Mouse (Mus musculus): ENCODE data around the gene Kcnab1.

DNA sequence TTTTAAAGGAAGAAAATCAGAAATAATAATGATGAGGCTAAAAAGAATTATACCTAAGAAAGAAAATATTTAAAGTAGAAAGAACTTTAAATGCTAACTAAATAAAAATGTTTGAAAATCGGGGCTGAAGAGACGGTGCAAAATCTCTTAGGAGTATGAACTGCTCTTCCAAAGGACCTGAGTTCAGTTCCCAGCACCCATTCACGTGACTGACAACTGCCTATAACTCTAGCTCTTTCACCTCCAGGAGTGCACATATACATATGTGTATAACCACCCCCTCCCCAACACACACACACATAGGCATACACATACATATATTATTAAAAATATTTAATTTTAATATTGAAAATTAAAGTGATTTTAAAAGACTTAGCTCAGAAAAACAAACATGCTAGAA lies 288.4 kb downstream of the Kcnab1 start:
- TF ChIP-seq POLR2A (IDR thresholded peaks at IDR 0.05; ENCODE audit: borderline replicate concordance, low read depth, low read length), result no peak
- TF ChIP-seq CTCF (IDR thresholded peaks at IDR 0.05; ENCODE audit: low read depth, low read length), result no peak

Measured in bone marrow macrophage, adult 2 months (primary cell).